ENCODE assay signal across 32 mouse cellular contexts in the genomic region with DNA sequence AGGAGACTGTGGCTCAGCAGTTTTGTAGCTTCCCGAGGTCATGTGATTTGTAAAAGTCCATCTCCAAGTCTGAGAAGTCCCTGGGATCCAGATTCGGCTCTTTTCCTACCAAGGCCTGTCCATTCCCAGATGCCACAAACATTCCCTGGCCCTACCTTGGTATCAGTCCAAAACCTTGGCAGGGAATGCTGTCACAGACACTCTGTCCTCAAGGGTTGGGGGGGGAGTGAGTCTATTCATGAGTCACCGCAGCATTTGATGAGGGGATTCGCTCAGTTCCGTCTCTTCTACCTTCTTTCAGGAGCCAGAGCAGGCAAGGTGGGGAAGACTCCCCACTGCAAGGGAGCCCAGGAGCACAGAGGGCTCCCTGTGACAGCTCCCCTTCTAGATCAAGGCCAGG. TPM values are rescaled to one million over a fixed set of nuclear protein-coding genes. Genes with fewer than 3 reads are reported as not detected.
DNase-seq lines count a peak whose midpoint lies in the region; ATAC-seq and TF ChIP-seq lines count a peak whose summit lies in the region.
"Had no signal": no experiment of that assay in that cellular context is flagged by ENCODE, and none has a peak within 500 bp of the region (broad histone marks: within the 10 kb centered on the region; RNA-seq: fewer than 3 reads in every experiment).

No protein-coding gene starts in this region.

- TF ChIP-seq CTCF in liver, postnatal 0 days (IDR thresholded peaks at IDR 0.05; ENCODE audit: low read depth), result no peak

- H3K27me3 ChIP-seq in liver, postnatal 0 days (ENCODE audit: insufficient read depth, low read length), result no peaks in the 10 kb centered on the region
- H3K27me3 ChIP-seq: CH12.LX; heart, embryonic 15.5 days; hindbrain, embryonic 13.5 days; limb, embryonic 13.5 days; Patski had no signal

- no peak overlapping the region for H3K27ac ChIP-seq in liver, postnatal 0 days (ENCODE audit: low read depth)
- H3K27ac ChIP-seq: heart, embryonic 10.5 days; heart, embryonic 15.5 days; hindbrain, embryonic 13.5 days; kidney, postnatal 0 days; layer of hippocampus, adult 2 months; limb, embryonic 13.5 days; stomach, postnatal 0 days had no signal

- H3K9me3 ChIP-seq in liver, postnatal 0 days (ENCODE audit: low read length), result no peaks in the 10 kb centered on the region
- H3K9me3 ChIP-seq: heart, embryonic 10.5 days; heart, embryonic 15.5 days; hindbrain, embryonic 13.5 days; limb, embryonic 13.5 days had no signal

- peak; percentile 70 for DNase-seq in cerebellum, postnatal 10 days
- DNase-seq in 3T3-L1 (ENCODE audit: low read depth, low spot score), result peak; percentile 53
- peak; percentile 67 for DNase-seq in adrenal gland, adult 8-10 months
- DNase-seq in brain, adult 2 months (ENCODE audit: low read depth, low spot score), result peak; percentile 58
- DNase-seq in kidney, postnatal 4 days, result no peak
- no peak for DNase-seq in liver, postnatal 0 days
- DNase-seq: cerebellum, adult 11 months; heart, postnatal 36 days; kidney, adult 8-10 months; lung, postnatal 36 days; right cerebral cortex, adult 18-20 months; right cerebral cortex, postnatal 4 days; thymus, adult 18-20 months; thymus, postnatal 36 days had no signal

- no peak overlapping the region for H3K4me3 ChIP-seq in liver, postnatal 0 days (ENCODE audit: low read depth, low read length)
- H3K4me3 ChIP-seq: erythroblast, embryonic 14.5 days; heart, embryonic 10.5 days; heart, embryonic 15.5 days; hindbrain, embryonic 13.5 days; layer of hippocampus, adult 2 months; limb, embryonic 13.5 days had no signal

- WGBS in liver, postnatal 0 days (ENCODE audit: insufficient replicate concordance), result 84% methylated on average over 5 of the region's 5 CpGs

- peaks cover 18% of the 10 kb centered on the region for H3K4me1 ChIP-seq in liver, postnatal 0 days (ENCODE audit: insufficient read depth)

- H3K4me2 ChIP-seq in liver, postnatal 0 days (ENCODE audit: low read depth, low read length), result no peak overlapping the region
- H3K4me2 ChIP-seq: heart, embryonic 15.5 days; hindbrain, embryonic 13.5 days; limb, embryonic 13.5 days; liver, embryonic 11.5 days; midbrain, embryonic 11.5 days had no signal

- H3K36me3 ChIP-seq in liver, postnatal 0 days (replicated peaks; ENCODE audit: insufficient read depth, low read length), result no peaks in the 10 kb centered on the region
- H3K36me3 ChIP-seq: heart, embryonic 10.5 days; heart, embryonic 15.5 days; hindbrain, embryonic 13.5 days; limb, embryonic 13.5 days had no signal

- no peak overlapping the region for H3K9ac ChIP-seq in liver, postnatal 0 days (replicated peaks)
- H3K9ac ChIP-seq: heart, embryonic 15.5 days; hindbrain, embryonic 13.5 days; limb, embryonic 13.5 days had no signal

- no peak for ATAC-seq in cerebellum, adult (ENCODE audit: insufficient number of reproducible peaks, low FRiP score, low TSS enrichment)
- no peak for ATAC-seq in liver, postnatal 0 days
- ATAC-seq: forebrain, embryonic 16.5 days; intestine, embryonic 16.5 days; midbrain, embryonic 16.5 days; Patski had no signal

- TF ChIP-seq EP300 in liver, postnatal 0 days (IDR thresholded peaks at IDR 0.05; ENCODE audit: low read depth), result no peak

RNA-seq across cellular contexts. Expression of gene Mapkapk3, which starts 14.0 kb away (rescaled TPM):
- 10 to 100 TPM; 32.7 to 41.4 (median 34.9) TPM for total RNA-seq in adrenal gland, adult 8-10 months (2022)
- polyA plus RNA-seq in liver, postnatal 0 days (2015; fragmentation: Nextera tagmentation; extraction: Ambion mirVana), result 7.8 and 8.3 TPM in 2 replicates

RNA-seq across cellular contexts. Expression of gene Cish, which starts 20.1 kb away (rescaled TPM):
- 10 to 100 TPM in 1 of 4 experiments, 1 to 10 TPM in 3; 4.1 to 62.8 (median 6.5) TPM for total RNA-seq in adrenal gland, adult 8-10 months (2022)
- polyA plus RNA-seq in liver, postnatal 0 days (2015; fragmentation: Nextera tagmentation; extraction: Ambion mirVana), result 17.1 and 21.9 TPM in 2 replicates

RNA-seq across cellular contexts. Expression of gene Dock3, which starts 44.0 kb away (rescaled TPM):
- total RNA-seq in adrenal gland, adult 8-10 months (2022), result 10 to 100 TPM in 2 of 4 experiments, 1 to 10 TPM in 2; 6.1 to 14.8 (median 10.0) TPM
- 0.02 TPM in 1 of 2 replicates, not detected in the other for polyA plus RNA-seq in liver, postnatal 0 days (2015; fragmentation: Nextera tagmentation; extraction: Ambion mirVana)
- total RNA-seq: megakaryocyte, adult 5-6 weeks; neutrophil, adult 5-6 weeks had no signal
- polyA plus RNA-seq: erythroblast, embryonic 14.5 days had no signal

Comparison
In these comparisons a context has a peak if more than half of its experiments do, and no peak if none do; other contexts are left out.
1. DNase-seq: peak in cerebellum, postnatal 10 days (2 of 2), 3T3-L1 (single experiment), adrenal gland, adult 8-10 months (single experiment) and brain, adult 2 months (single experiment); none in kidney, postnatal 4 days (0 of 2) and liver, postnatal 0 days (single experiment).